Mouse (Mus musculus) midbrain, embryonic 14.5 days (tissue): ENCODE data around the gene Spaca6. TPM values are rescaled to one million over a fixed set of nuclear protein-coding genes. Genes with fewer than 3 reads are reported as not detected.

Experiments
- ATAC-seq: fragments of 200-750 bp; cut with Nextera tagmentation; 2 replicates; pipeline ENCODE4 v1.8.0; 2017; ENCODE audit warnings: moderate number of reproducible peaks, moderate library complexity; ENCODE audit not compliant: low FRiP score, low TSS enrichment
- DNase-seq: peaks from one replicate; pipeline ENCODE4 v3.0.0-alpha.2; 2015
- H3K27ac ChIP-seq: fragments of 300-500 bp; sonication (generic); replicated peaks from 2 replicates; pipeline ENCODE4 v1.5.1; 2014; ENCODE audit warnings: mild to moderate bottlenecking, low read depth, low read length, moderate library complexity
- H3K27me3 ChIP-seq: fragments of 300-500 bp; sonication (generic); 2 replicates; pipeline ENCODE4 v1.6.1; 2014; ENCODE audit warnings: low read length, control low read depth, mixed read lengths; ENCODE audit not compliant: control insufficient read depth, insufficient read depth
- H3K36me3 ChIP-seq: fragments of 300-500 bp; sonication (generic); 2 replicates; pipeline ENCODE4 v1.6.1; 2014; ENCODE audit warnings: low read length, control low read depth; ENCODE audit not compliant: control insufficient read depth, insufficient read depth
- H3K4me1 ChIP-seq: fragments of 300-500 bp; sonication (generic); 2 replicates; pipeline ENCODE4 v1.6.1; 2014; ENCODE audit warnings: mild to moderate bottlenecking, antibody characterized with exemption, low read length, control low read depth; ENCODE audit not compliant: control insufficient read depth, insufficient read depth
- H3K4me2 ChIP-seq: fragments of 300-500 bp; sonication (generic); 2 replicates; pipeline ENCODE4 v1.6.1; 2014; ENCODE audit warnings: mild to moderate bottlenecking, low read length, moderate library complexity
- H3K4me3 ChIP-seq: fragments of 300-500 bp; sonication (generic); replicated peaks from 2 replicates; pipeline ENCODE4 v1.5.1; 2014; ENCODE audit warnings: low read depth, low read length
- H3K9ac ChIP-seq: fragments of 300-500 bp; sonication (generic); replicated peaks from 2 replicates; pipeline ENCODE4 v1.6.1; 2014; ENCODE audit warnings: mild to moderate bottlenecking, low read length, moderate library complexity
- H3K9me3 ChIP-seq: fragments of 300-500 bp; sonication (generic); 2 replicates; pipeline ENCODE4 v1.6.1; 2016; ENCODE audit warnings: low read length, control low read depth, mixed read lengths; ENCODE audit not compliant: control insufficient read depth
- WGBS: fragments of 180-500 bp; shearing (Covaris S2); extraction: QIAGEN DNeasy Blood & Tissue Kit; methylation state at CpG from one replicate; pipeline ENCODE4 v1.1.7; 2014; 5-methylcytosine and 5-hydroxymethylcytosine counted together
- microRNA counts: library from miRNA; unstranded; fragments of <30 nt; microRNA quantifications from one replicate; lab custom pipeline; 2016
- microRNA-seq: library from miRNA; unstranded; fragments of <30 nt; microRNA quantifications from one replicate; pipeline ENCODE4, GENCODE M21; 2016
- polyA plus RNA-seq: library from polyadenylated mRNA; unstranded; fragments of >200 nt; fragmentation: Nextera tagmentation; extraction: Ambion mirVana; gene quantifications from 2 replicates; pipeline ENCODE4 v1.2.1, GENCODE M21; 2014

Gene Spaca6
- polyA plus RNA-seq, 1 experiment from 2014 or later, result 18.5 TPM

DNA sequence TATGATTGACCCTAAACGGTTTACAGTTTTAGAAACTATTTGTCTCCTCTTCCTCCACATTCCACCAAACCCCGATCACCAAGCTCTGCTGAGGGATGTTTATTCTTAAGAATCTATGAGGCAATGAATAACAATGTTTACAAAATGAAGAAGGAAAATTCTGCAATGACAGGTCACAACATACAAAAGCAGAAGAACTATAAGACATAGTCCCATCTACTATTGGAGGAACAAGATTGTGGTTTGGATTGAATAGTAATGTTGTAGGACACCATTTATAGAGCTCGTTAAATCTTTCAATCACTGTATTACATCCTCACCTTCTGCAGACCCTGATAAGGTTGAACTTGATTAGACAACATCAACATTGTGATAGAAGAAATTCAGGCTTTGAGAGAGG, 55.7 kb downstream of the Spaca6 start:
- no peak overlapping the region for H3K4me3 ChIP-seq
- H3K36me3 ChIP-seq, result no peaks in the 10 kb centered on the region
- ATAC-seq (no peak), DNase-seq (no peak)
- H3K9ac ChIP-seq, result no peak overlapping the region
- no peaks in the 10 kb centered on the region for H3K4me1 ChIP-seq
- no peak overlapping the region for H3K27ac ChIP-seq
- no peaks in the 10 kb centered on the region for H3K27me3 ChIP-seq
- no peaks in the 10 kb centered on the region for H3K9me3 ChIP-seq
- H3K4me2 ChIP-seq, result no peak overlapping the region
- 89% methylated on average over 3 of the region's 3 CpGs for WGBS

DNA sequence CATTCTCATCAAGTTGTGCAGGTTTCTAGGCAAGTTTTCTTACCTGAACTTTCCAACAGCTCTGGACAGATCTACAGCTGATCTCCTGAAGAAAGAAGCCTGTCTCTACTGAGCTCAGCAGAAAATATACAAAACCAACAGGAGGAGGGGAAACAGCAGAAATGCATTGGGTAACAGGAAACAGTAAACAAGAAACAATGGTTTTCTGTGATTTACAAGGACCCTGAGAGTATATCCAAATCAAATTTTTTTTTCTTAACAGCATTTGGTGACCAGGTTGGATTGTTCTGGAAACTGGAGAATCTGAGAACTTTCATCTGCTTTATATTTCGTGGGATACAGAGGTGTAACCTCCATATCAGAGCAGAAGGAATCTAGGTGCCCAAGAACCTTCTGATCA, 56.9 kb downstream of the Spaca6 start, which contains the start of gene Fpr1:
TSS of gene Fpr1 (minus strand) at position 101 of the 400 bp plus-strand sequence.
- Histone ChIP-seq H3K27ac (no peak within 1 kb of the TSS), H3K27me3 (no peaks in the 10 kb centered on the region), H3K4me3 (no peak within 1 kb of the TSS), H3K9me3 (no peaks in the 10 kb centered on the region), H3K4me2 (no peak within 1 kb of the TSS), H3K9ac (no peak within 1 kb of the TSS), H3K36me3 (no peaks in the 10 kb centered on the region), H3K4me1 (no peaks in the 10 kb centered on the region)
- ATAC-seq (no peak), DNase-seq (no peak)
- 60% methylated on average over 1 of the region's 1 CpGs for WGBS

DNA sequence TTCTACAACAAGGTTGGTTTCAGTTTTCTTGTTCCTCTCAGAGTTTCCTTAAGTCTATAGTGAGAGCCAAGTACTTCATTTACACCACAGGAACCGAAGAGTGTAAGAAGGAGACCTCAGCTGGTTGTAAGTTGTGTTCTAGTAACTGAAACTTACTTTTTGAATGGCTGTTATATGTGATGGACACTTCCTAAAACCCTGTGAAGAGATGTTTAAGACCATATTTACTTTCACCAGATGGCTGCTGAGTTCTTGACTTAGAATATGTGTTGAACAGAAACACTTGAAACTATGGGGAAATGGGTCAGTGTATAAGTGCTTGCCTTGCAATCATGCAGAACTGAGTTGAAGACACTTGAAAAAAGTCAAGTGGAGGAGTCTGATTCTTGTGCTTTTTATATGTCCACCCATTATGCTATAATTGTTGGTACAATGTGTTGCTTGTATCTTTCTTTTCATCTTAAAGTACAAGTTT, 60.9 kb downstream of the Spaca6 start, which contains the start of the genes Fpr2 and Fpr3:
TSS of gene Fpr2 (plus strand) at position 51 of the 475 bp plus-strand sequence.
TSS of gene Fpr3 (plus strand) at position 79 of the 475 bp plus-strand sequence.
- H3K9me3 ChIP-seq, result no peaks in the 10 kb centered on the region
- H3K4me3 ChIP-seq, result no peak within 1 kb of the TSS
- no peak within 1 kb of the TSS for H3K9ac ChIP-seq
- H3K36me3 ChIP-seq, result no peaks in the 10 kb centered on the region
- no peak for ATAC-seq
- WGBS, result 45% methylated on average over 1 of the region's 1 CpGs
- no peak for DNase-seq
- no peaks in the 10 kb centered on the region for H3K27me3 ChIP-seq
- H3K4me1 ChIP-seq, result no peaks in the 10 kb centered on the region
- H3K4me2 ChIP-seq, result no peak within 1 kb of the TSS
- no peak within 1 kb of the TSS for H3K27ac ChIP-seq

DNA sequence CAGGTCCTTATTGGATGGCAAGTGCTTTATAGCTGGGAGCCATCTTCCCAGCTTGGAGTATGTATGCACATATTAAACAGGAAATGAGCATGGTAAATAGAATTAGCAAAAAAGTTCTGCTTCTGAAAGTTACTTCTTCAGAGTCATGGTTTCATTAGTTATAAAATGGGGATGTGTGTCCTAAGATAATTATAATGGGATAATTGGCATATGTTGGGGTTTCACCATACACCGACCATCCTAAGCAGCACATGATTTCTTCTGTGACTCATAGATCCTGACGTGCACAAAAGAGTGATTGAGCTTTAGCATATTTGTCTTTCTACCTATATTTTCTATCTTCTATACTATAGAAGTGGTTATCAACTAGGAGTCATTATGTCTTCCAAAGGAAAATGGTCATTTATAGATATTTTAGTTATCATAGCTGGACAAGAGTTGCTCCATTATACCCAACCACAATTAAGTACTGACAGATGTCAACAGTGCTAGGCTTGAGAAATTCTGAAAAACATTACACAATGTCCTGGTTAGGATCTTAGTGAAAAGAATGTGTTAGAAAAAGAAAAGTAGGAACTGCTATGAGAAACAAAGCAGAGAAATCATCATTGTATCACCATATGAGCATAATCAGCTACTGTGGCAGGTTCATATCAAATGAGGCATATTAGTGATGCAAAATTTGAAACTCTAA, 62.9 kb downstream of the Spaca6 start:
- Histone ChIP-seq H3K9ac (no peak overlapping the region), H3K36me3 (no peaks in the 10 kb centered on the region), H3K27ac (no peak overlapping the region), H3K27me3 (no peaks in the 10 kb centered on the region), H3K9me3 (no peaks in the 10 kb centered on the region), H3K4me1 (no peaks in the 10 kb centered on the region), H3K4me2 (no peak overlapping the region), H3K4me3 (no peak overlapping the region)
- WGBS, result 87% methylated on average over 2 of the region's 2 CpGs
- DNase-seq (no peak), ATAC-seq (no peak)

MicroRNAs within 50 kb of the gene (microRNA counts, 519-probe panel; counts per million panel counts)
- 7,138 counts per million, percentile 90 among the panel's probes with 10 or more counts for microRNA mmu-let-7e (lab: Ali Mortazavi, UCI)
- 3,755 counts per million, percentile 21 among the panel's probes with 10 or more counts for microRNA mmu-miR-125a-3p (lab: Ali Mortazavi, UCI)
- microRNA mmu-miR-125a-5p (lab: Ali Mortazavi, UCI), result 7,871 counts per million, percentile 96 among the panel's probes with 10 or more counts
- 6,800 counts per million, percentile 86 among the panel's probes with 10 or more counts for microRNA mmu-miR-99b (lab: Ali Mortazavi, UCI)

Small RNA genes lying within 50 kb of the gene (microRNA-seq; reads per million reads assigned to microRNA genes)
- gene Gm25927 (not detected), gene Mir125a (11,586 reads per million, percentile 96 among the genes with 10 or more reads in this experiment), gene Mir99b (29,181 reads per million, percentile 98 among the genes with 10 or more reads in this experiment), gene Mirlet7e (not detected)

Other genes starting within 250 kb of the Spaca6 start
- 8.8 and 13.5 TPM in 2 replicates for gene Lnpep, start 202.1 kb upstream of the Spaca6 start, polyA plus RNA-seq
- gene Vmn2r90, start 123.4 kb upstream of the Spaca6 start, polyA plus RNA-seq, result not detected in 2 replicates
- 0.78 and 1.2 TPM in 2 replicates for gene Has1, start 28.0 kb downstream of the Spaca6 start, polyA plus RNA-seq
- not detected in 2 replicates for gene Fpr1, start 56.8 kb downstream of the Spaca6 start, polyA plus RNA-seq
- not detected in 2 replicates for gene Fpr2, start 60.7 kb downstream of the Spaca6 start, polyA plus RNA-seq
- not detected in 2 replicates for gene Fpr3, start 60.7 kb downstream of the Spaca6 start, polyA plus RNA-seq
- not detected in 2 replicates for gene Fpr-rs4, start 194.6 kb downstream of the Spaca6 start, polyA plus RNA-seq
- gene Vmn2r124, start 222.3 kb downstream of the Spaca6 start, polyA plus RNA-seq, result not detected in 2 replicates